Mouse (Mus musculus): ENCODE data around the gene Cxcl9. TPM values are rescaled to one million over a fixed set of nuclear protein-coding genes. Genes with fewer than 3 reads are reported as not detected.

Cxcl9 gene
- polyA plus RNA-seq, 1 experiment from 2014 or later, result not detected

GRCm38 (mm10) chr5:92331635-92332338 is 3.9 kb upstream of the Cxcl9 start, which contains the start of gene Art3:
TSS of gene Art3 (plus strand) at chr5:92331827.
- Histone ChIP-seq H3K4me3 (ENCODE audit: low read depth, low read length) (no peak within 1 kb of the TSS), H3K4me2 (no peak within 1 kb of the TSS), H3K9ac (ENCODE audit: low read depth, low read length) (no peak within 1 kb of the TSS)

GRCm38 (mm10) chr5:92331122-92331521 is 3.2 kb upstream of the Cxcl9 start:
- H3K36me3 ChIP-seq (ENCODE audit: control insufficient read depth, insufficient read depth, low read length), result no peaks in the 10 kb centered on the region
- no peak overlapping the region for H3K4me3 ChIP-seq (ENCODE audit: low read depth, low read length)
- ATAC-seq (replicated peaks; ENCODE audit: low FRiP score), result no peak
- H3K27me3 ChIP-seq (replicated peaks; ENCODE audit: control insufficient read depth, insufficient read depth, low read length), result no peaks in the 10 kb centered on the region
- H3K9ac ChIP-seq (ENCODE audit: low read depth, low read length), result no peak overlapping the region
- DNase-seq (ENCODE audit: low spot score), result no peak
- H3K9me3 ChIP-seq (ENCODE audit: control insufficient read depth, low read length), result no peaks in the 10 kb centered on the region
- H3K4me1 ChIP-seq (replicated peaks; ENCODE audit: control insufficient read depth, insufficient read depth, low read length), result no peaks in the 10 kb centered on the region
- no peak overlapping the region for H3K27ac ChIP-seq (ENCODE audit: low read depth, low read length)
- H3K4me2 ChIP-seq, result no peak overlapping the region
- WGBS, result 85% methylated on average over 12 of the region's 12 CpGs

More at GRCm38 (mm10) chr5:92331635-92332338, 3.9 kb upstream of the Cxcl9 start, which contains the start of gene Art3:
- 88% methylated on average over 17 of the region's 17 CpGs for WGBS
- Histone ChIP-seq H3K36me3 (ENCODE audit: control insufficient read depth, insufficient read depth, low read length) (no peaks in the 10 kb centered on the region), H3K27ac (ENCODE audit: low read depth, low read length) (no peak within 1 kb of the TSS), H3K27me3 (replicated peaks; ENCODE audit: control insufficient read depth, insufficient read depth, low read length) (no peaks in the 10 kb centered on the region), H3K4me1 (replicated peaks; ENCODE audit: control insufficient read depth, insufficient read depth, low read length) (no peaks in the 10 kb centered on the region), H3K9me3 (ENCODE audit: control insufficient read depth, low read length) (no peaks in the 10 kb centered on the region)
- DNase-seq (ENCODE audit: low spot score) (no peak), ATAC-seq (replicated peaks; ENCODE audit: low FRiP score) (no peak)

- DNase-seq (ENCODE audit: low spot score), result no peak
- no peak for ATAC-seq (replicated peaks; ENCODE audit: low FRiP score)
- Histone ChIP-seq H3K9me3 (ENCODE audit: control insufficient read depth, low read length) (no peaks in the 10 kb centered on the region), H3K4me3 (ENCODE audit: low read depth, low read length) (no peak overlapping the region), H3K4me1 (replicated peaks; ENCODE audit: control insufficient read depth, insufficient read depth, low read length) (no peaks in the 10 kb centered on the region), H3K36me3 (ENCODE audit: control insufficient read depth, insufficient read depth, low read length) (no peaks in the 10 kb centered on the region), H3K27me3 (replicated peaks; ENCODE audit: control insufficient read depth, insufficient read depth, low read length) (no peaks in the 10 kb centered on the region), H3K27ac (ENCODE audit: low read depth, low read length) (no peak overlapping the region), H3K9ac (ENCODE audit: low read depth, low read length) (no peak overlapping the region), H3K4me2 (no peak overlapping the region)
- WGBS, result 36% methylated on average over 6 of the region's 6 CpGs
Observed at GRCm38 (mm10) chr5:92327367-92327766, 512 bp downstream of the Cxcl9 start.

GRCm38 (mm10) chr5:92323264-92323663 is 4.6 kb downstream of the Cxcl9 start:
- Histone ChIP-seq H3K4me2 (no peak overlapping the region), H3K9ac (ENCODE audit: low read depth, low read length) (no peak overlapping the region), H3K36me3 (ENCODE audit: control insufficient read depth, insufficient read depth, low read length) (no peaks in the 10 kb centered on the region), H3K4me3 (ENCODE audit: low read depth, low read length) (no peak overlapping the region), H3K9me3 (ENCODE audit: control insufficient read depth, low read length) (no peaks in the 10 kb centered on the region), H3K4me1 (replicated peaks; ENCODE audit: control insufficient read depth, insufficient read depth, low read length) (no peaks in the 10 kb centered on the region), H3K27ac (ENCODE audit: low read depth, low read length) (no peak overlapping the region), H3K27me3 (replicated peaks; ENCODE audit: control insufficient read depth, insufficient read depth, low read length) (no peaks in the 10 kb centered on the region)
- ATAC-seq (replicated peaks; ENCODE audit: low FRiP score), result no peak
- no peak for DNase-seq (ENCODE audit: low spot score)
- 71% methylated on average over 5 of the region's 5 CpGs for WGBS

- ATAC-seq (replicated peaks; ENCODE audit: low FRiP score), result no peak
Observed at GRCm38 (mm10) chr5:92322612-92323011, 5.3 kb downstream of the Cxcl9 start.

GRCm38 (mm10) chr5:92321631-92322400 is 6.1 kb downstream of the Cxcl9 start:
- no peak for ATAC-seq (replicated peaks; ENCODE audit: low FRiP score)
- H3K9me3 ChIP-seq (ENCODE audit: control insufficient read depth, low read length), result no peaks in the 10 kb centered on the region
- no peak overlapping the region for H3K9ac ChIP-seq (ENCODE audit: low read depth, low read length)
- no peak overlapping the region for H3K4me2 ChIP-seq
- H3K27me3 ChIP-seq (replicated peaks; ENCODE audit: control insufficient read depth, insufficient read depth, low read length), result no peaks in the 10 kb centered on the region
- no peaks in the 10 kb centered on the region for H3K36me3 ChIP-seq (ENCODE audit: control insufficient read depth, insufficient read depth, low read length)
- no peaks in the 10 kb centered on the region for H3K4me1 ChIP-seq (replicated peaks; ENCODE audit: control insufficient read depth, insufficient read depth, low read length)
- DNase-seq (ENCODE audit: low spot score), result no peak
- WGBS, result 70% methylated on average over 8 of the region's 8 CpGs
- H3K4me3 ChIP-seq (ENCODE audit: low read depth, low read length), result no peak overlapping the region
- no peak overlapping the region for H3K27ac ChIP-seq (ENCODE audit: low read depth, low read length)

More at GRCm38 (mm10) chr5:92322612-92323011, 5.3 kb downstream of the Cxcl9 start:
- no peak for DNase-seq (ENCODE audit: low spot score)
- no peaks in the 10 kb centered on the region for H3K36me3 ChIP-seq (ENCODE audit: control insufficient read depth, insufficient read depth, low read length)
- H3K9me3 ChIP-seq (ENCODE audit: control insufficient read depth, low read length), result no peaks in the 10 kb centered on the region
- no peak overlapping the region for H3K9ac ChIP-seq (ENCODE audit: low read depth, low read length)
- H3K4me2 ChIP-seq, result no peak overlapping the region
- 80% methylated on average over 4 of the region's 4 CpGs for WGBS
- H3K4me3 ChIP-seq (ENCODE audit: low read depth, low read length), result no peak overlapping the region
- H3K27me3 ChIP-seq (replicated peaks; ENCODE audit: control insufficient read depth, insufficient read depth, low read length), result no peaks in the 10 kb centered on the region
- no peaks in the 10 kb centered on the region for H3K4me1 ChIP-seq (replicated peaks; ENCODE audit: control insufficient read depth, insufficient read depth, low read length)
- no peak overlapping the region for H3K27ac ChIP-seq (ENCODE audit: low read depth, low read length)

GRCm38 (mm10) chr5:92318596-92318995 is 9.3 kb downstream of the Cxcl9 start:
- Histone ChIP-seq H3K4me1 (replicated peaks; ENCODE audit: control insufficient read depth, insufficient read depth, low read length) (no peaks in the 10 kb centered on the region), H3K36me3 (ENCODE audit: control insufficient read depth, insufficient read depth, low read length) (no peaks in the 10 kb centered on the region), H3K27ac (ENCODE audit: low read depth, low read length) (no peak overlapping the region), H3K27me3 (replicated peaks; ENCODE audit: control insufficient read depth, insufficient read depth, low read length) (no peaks in the 10 kb centered on the region), H3K9me3 (ENCODE audit: control insufficient read depth, low read length) (no peaks in the 10 kb centered on the region), H3K4me2 (no peak overlapping the region), H3K9ac (ENCODE audit: low read depth, low read length) (no peak overlapping the region), H3K4me3 (ENCODE audit: low read depth, low read length) (no peak overlapping the region)
- DNase-seq (ENCODE audit: low spot score), result no peak
- no peak for ATAC-seq (replicated peaks; ENCODE audit: low FRiP score)
- 82% methylated on average over 14 of the region's 14 CpGs for WGBS

GRCm38 (mm10) chr5:92318119-92318518 is 9.8 kb downstream of the Cxcl9 start:
- Histone ChIP-seq H3K27me3 (replicated peaks; ENCODE audit: control insufficient read depth, insufficient read depth, low read length) (no peaks in the 10 kb centered on the region), H3K9me3 (ENCODE audit: control insufficient read depth, low read length) (no peaks in the 10 kb centered on the region), H3K27ac (ENCODE audit: low read depth, low read length) (no peak overlapping the region), H3K4me2 (no peak overlapping the region), H3K4me3 (ENCODE audit: low read depth, low read length) (no peak overlapping the region), H3K9ac (ENCODE audit: low read depth, low read length) (no peak overlapping the region), H3K4me1 (replicated peaks; ENCODE audit: control insufficient read depth, insufficient read depth, low read length) (no peaks in the 10 kb centered on the region), H3K36me3 (ENCODE audit: control insufficient read depth, insufficient read depth, low read length) (no peaks in the 10 kb centered on the region)
- no peak for DNase-seq (ENCODE audit: low spot score)
- WGBS, result 67% methylated on average over 7 of the region's 7 CpGs
- peak; percentile 71 for ATAC-seq (replicated peaks; ENCODE audit: low FRiP score)

All from liver, embryonic 11.5 days (tissue).